Comparison of ENCODE assay signal across 8 mouse cellular contexts in the genomic region with DNA sequence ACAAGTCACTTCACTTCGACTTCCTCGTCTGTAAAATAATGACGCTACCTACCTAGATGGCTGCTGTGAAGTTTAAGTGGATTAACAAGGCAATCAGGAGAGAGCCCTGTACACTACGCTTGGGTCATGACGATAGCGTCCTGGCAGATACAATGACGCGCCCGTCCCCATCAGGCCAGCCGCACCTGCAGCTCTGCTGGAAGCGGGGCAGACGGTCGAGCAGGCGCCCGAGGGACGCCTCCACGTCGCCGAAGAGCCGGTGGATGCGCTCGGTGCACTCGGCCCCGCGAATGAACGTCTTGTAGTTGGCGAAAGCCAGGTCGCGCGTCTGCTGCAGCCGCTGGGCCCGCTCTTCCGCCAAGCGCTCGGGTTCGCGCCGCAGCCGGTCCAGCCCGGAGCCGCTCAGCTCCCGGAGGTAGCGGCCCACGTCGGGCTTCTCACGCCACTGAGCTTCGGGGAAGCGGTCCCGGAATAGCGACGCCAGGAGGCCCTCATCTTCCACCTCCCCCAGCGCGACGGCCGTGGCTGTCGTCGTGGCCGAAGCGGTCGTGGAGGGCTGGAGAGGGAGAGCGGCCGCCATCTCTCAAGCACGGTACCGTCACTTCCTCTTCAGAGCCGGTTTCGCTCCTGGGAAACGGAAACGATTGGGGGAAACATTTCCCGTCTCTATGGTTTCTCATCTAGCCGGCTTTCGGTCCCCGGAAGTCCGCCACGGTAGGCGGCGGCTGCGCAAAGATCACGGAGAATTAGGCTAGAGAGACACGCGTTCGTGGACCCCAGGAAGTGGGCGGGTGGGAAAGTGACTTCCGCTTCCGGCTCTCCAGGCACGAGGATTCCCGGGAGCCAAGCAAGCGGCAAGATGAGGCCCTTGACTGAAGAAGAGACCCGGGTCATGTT. TPM values are rescaled to one million over a fixed set of nuclear protein-coding genes. Genes with fewer than 3 reads are reported as not detected.
DNase-seq lines count a peak whose midpoint lies in the region; ATAC-seq lines count a peak whose summit lies in the region.

TSS of gene Cog8 (minus strand) at position 614 of the 897 bp plus-strand sequence.
TSS of gene Nip7 (plus strand) at position 802 of the 897 bp plus-strand sequence.

- H3K36me3 ChIP-seq in forebrain, embryonic 14.5 days (ENCODE audit: control insufficient read depth, insufficient read depth, low read length) = peaks cover 48% of the 10 kb centered on the region
- H3K36me3 ChIP-seq in neural tube, embryonic 15.5 days = peaks cover 54% of the 10 kb centered on the region

- H3K27me3 ChIP-seq in forebrain, embryonic 14.5 days (replicated peaks; ENCODE audit: control insufficient read depth, insufficient read depth, low read length) = no peaks in the 10 kb centered on the region
- no peaks in the 10 kb centered on the region for H3K27me3 ChIP-seq in neural tube, embryonic 15.5 days (replicated peaks)

- peak; percentile 97 for ATAC-seq in forebrain, embryonic 14.5 days
- peak; percentile 96 for ATAC-seq in neural tube, embryonic 15.5 days (ENCODE audit: low FRiP score)

- H3K9me3 ChIP-seq in forebrain, embryonic 14.5 days (replicated peaks; ENCODE audit: control insufficient read depth, low read length) = no peaks in the 10 kb centered on the region
- H3K9me3 ChIP-seq in neural tube, embryonic 15.5 days (replicated peaks) = no peaks in the 10 kb centered on the region

- H3K4me3 ChIP-seq in forebrain, embryonic 14.5 days (ENCODE audit: low read depth, low read length) = peak within 1 kb of the TSS; percentile 98
- peak within 1 kb of the TSS; percentile 96 for H3K4me3 ChIP-seq in neural tube, embryonic 15.5 days (replicated peaks)

- intact Hi-C loops in heart, postnatal 14 days (cut with DNase I) = no loop called here

- peak within 1 kb of the TSS; percentile 70 for H3K27ac ChIP-seq in forebrain, embryonic 14.5 days (ENCODE audit: low read depth, low read length)
- peak within 1 kb of the TSS; percentile 88 for H3K27ac ChIP-seq in neural tube, embryonic 15.5 days (replicated peaks)

- WGBS in forebrain, embryonic 14.5 days = under 1% methylated on average over 88 of the region's 88 CpGs
- under 1% methylated on average over 88 of the region's 88 CpGs for WGBS in neural tube, embryonic 15.5 days

- peak within 1 kb of the TSS; percentile 85 for H3K9ac ChIP-seq in forebrain, embryonic 14.5 days (ENCODE audit: low read length)
- H3K9ac ChIP-seq in neural tube, embryonic 15.5 days (replicated peaks) = peak within 1 kb of the TSS; percentile 83

- peak; percentile 100 for DNase-seq in ES-CJ7 (ENCODE audit: low read depth, low spot score)
- DNase-seq in cerebellum, adult 11 months = peak; percentile 93
- peak; percentile 99 for DNase-seq in forebrain, embryonic 14.5 days (ENCODE audit: low spot score)
- peak; percentile 94 to 96 for DNase-seq in heart, postnatal 14 days
- DNase-seq in layer of hippocampus, adult 11-12 months (ENCODE audit: low spot score) = peak; percentile 97
- DNase-seq in lung, adult 18-20 months = peak; percentile 98
- peak; percentile 97 for DNase-seq in testis, postnatal 14 days (ENCODE audit: low spot score)

- peaks cover 8% of the 10 kb centered on the region for H3K4me1 ChIP-seq in forebrain, embryonic 14.5 days (ENCODE audit: control insufficient read depth, insufficient read depth, low read length)
- peaks cover 28% of the 10 kb centered on the region for H3K4me1 ChIP-seq in neural tube, embryonic 15.5 days

- H3K4me2 ChIP-seq in forebrain, embryonic 14.5 days (ENCODE audit: low read length) = peak within 1 kb of the TSS; percentile 97
- peak within 1 kb of the TSS; percentile 96 for H3K4me2 ChIP-seq in neural tube, embryonic 15.5 days

RNA-seq across cellular contexts. Expression of gene Cog8, which starts in this region (rescaled TPM):
- 34.2 and 41.4 TPM in 2 replicates for polyA plus RNA-seq in forebrain, embryonic 14.5 days (2014; fragmentation: Nextera tagmentation; extraction: Ambion mirVana)
- 10 to 100 TPM; 18.6 to 18.9 TPM for total RNA-seq in heart, postnatal 14 days (2021)
- polyA plus RNA-seq in neural tube, embryonic 15.5 days (2015; fragmentation: Nextera tagmentation; extraction: Ambion mirVana) = 42.6 and 44.3 TPM in 2 replicates

RNA-seq across cellular contexts. Expression of gene Nip7, which starts in this region (rescaled TPM):
- 97.0 and 106 TPM in 2 replicates for polyA plus RNA-seq in forebrain, embryonic 14.5 days (2014; fragmentation: Nextera tagmentation; extraction: Ambion mirVana)
- total RNA-seq in heart, postnatal 14 days (2021) = 10 to 100 TPM; 19.5 to 24.2 TPM
- 59.3 and 72.9 TPM in 2 replicates for polyA plus RNA-seq in neural tube, embryonic 15.5 days (2015; fragmentation: Nextera tagmentation; extraction: Ambion mirVana)

Comparison
In these comparisons a context has a peak if more than half of its experiments do, and no peak if none do; other contexts are left out.
1. Peak in every context shown above with its lines: DNase-seq, ATAC-seq, H3K4me3 ChIP-seq and H3K27ac ChIP-seq.